Mouse (Mus musculus): ENCODE results near the gene Arhgef28.

DNA sequence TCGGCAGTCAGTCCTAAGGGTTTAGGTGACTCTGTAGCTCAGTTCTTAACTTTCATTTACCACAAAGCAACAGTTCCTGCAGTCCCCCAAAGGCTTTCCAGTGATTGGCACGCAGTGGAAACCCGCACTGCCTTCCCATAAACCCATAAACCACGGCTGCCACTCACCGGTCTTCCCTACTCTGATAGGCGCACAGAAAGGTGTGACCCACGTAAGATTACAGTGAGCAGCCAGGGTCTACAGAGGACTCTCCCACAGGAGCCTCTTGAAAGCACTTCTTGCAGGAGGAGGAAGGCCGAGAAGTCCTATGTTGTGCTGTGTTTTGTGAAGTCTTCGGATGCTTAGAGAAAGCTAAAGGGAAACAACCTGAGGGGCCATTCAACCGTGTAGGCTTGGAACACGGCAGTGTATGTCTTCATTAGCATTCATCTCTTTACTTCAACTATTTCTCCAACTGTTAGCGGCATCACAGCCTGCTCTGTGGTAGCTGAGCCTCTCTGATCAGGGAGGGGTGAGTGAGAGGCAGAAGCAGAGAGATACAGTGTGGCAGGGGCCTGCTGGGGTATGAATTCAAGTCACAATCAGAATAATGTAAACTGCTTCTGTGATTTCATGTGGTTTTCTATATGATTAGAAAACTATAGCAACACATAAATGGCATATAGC is 189.2 kb downstream of the Arhgef28 start:
- TF ChIP-seq CTCF (IDR thresholded peaks at IDR 0.05; ENCODE audit: borderline replicate concordance, insufficient read depth, low read depth, low read length): no peak
- TF ChIP-seq POLR2A (IDR thresholded peaks at IDR 0.05; ENCODE audit: borderline replicate concordance, insufficient read depth, low read length): no peak
